Mouse (Mus musculus): Measurements from ENCODE around the gene Fam32a.
A peak's percentile ranks its signal among the peaks of the same experiment; 100 is the strongest.

The Fam32a gene

GRCm38 (mm10) chr8:72219541-72220363 lies at the start of gene Fam32a:
TSS of gene Fam32a (plus strand) at chr8:72219730.
- peak; percentile 98 for DNase-seq (ENCODE audit: low read depth, low spot score)

DNA sequence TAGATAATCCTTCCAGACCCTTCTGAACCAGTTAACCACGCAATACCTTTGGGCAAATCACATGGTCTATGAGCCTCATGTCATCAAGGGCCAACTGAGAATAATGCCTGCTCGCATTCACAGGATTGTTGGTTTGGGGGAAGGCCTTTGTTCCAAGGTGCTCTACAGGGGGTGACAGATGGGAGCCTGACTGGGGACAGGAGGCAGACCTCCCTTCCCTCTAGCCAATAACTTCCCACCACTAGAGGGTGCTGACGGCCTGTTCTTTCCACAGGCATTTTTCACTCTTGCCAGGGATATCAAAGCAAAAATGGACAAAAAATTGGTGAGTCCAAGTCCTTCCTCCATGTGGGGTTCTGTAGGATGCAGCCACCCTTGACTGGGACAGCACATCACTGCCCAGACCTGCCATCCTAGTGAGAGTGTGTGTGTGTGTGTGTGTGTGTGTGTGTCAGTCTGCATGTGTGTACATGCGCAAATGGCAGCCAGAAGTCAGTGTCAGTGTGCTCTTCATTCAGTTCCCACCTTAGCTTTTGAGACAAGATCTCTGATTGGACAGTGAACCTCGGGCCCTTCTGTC lies 42.1 kb upstream of the Fam32a start:
- DNase-seq (ENCODE audit: low read depth, low spot score) = peak; percentile 72

GRCm38 (mm10) chr8:72183554-72184202 lies 35.9 kb upstream of the Fam32a start:
- no peak for DNase-seq (ENCODE audit: low read depth, low spot score)

GRCm38 (mm10) chr8:72187793-72188331 lies 31.7 kb upstream of the Fam32a start:
- no peak for DNase-seq (ENCODE audit: low read depth, low spot score)

- peak; percentile 71 for DNase-seq (ENCODE audit: low read depth, low spot score)
Observed at GRCm38 (mm10) chr8:72189417-72190214, 29.9 kb upstream of the Fam32a start, which contains the start of gene Hsh2d. TSS of gene Hsh2d (plus strand) at chr8:72189638.

- no peak for DNase-seq (ENCODE audit: low read depth, low spot score)
Observed at GRCm38 (mm10) chr8:72190215-72190539, 29.4 kb upstream of the Fam32a start.

GRCm38 (mm10) chr8:72192065-72192464 lies 27.5 kb upstream of the Fam32a start:
- peak; percentile 60 for DNase-seq (ENCODE audit: low read depth, low spot score)

DNA sequence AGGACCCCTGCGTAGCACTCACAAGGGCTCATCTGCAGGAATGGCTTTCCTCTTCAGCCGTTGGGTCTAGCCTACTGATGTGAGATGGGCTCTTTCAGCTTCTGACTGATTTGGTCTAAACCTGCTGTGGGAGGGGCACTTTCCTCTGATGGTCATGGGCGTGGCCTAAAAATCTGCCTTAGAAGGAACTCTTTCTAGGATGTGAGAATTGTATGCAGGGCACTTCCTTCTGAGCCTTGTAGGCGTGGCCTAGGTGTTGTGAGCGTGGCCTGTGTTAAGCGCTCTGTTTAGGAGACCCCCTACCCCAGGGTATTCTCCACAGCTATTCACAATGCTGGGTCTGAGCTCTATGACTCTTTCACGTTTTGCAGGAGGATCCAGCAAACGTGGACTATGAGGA lies 21.5 kb upstream of the Fam32a start:
- DNase-seq (ENCODE audit: low read depth, low spot score) = peak; percentile 92

- no peak for DNase-seq (ENCODE audit: low read depth, low spot score)
Observed at GRCm38 (mm10) chr8:72208582-72208981, 10.9 kb upstream of the Fam32a start.

- DNase-seq (ENCODE audit: low read depth, low spot score) = no peak
Observed at GRCm38 (mm10) chr8:72210222-72210621, 9.3 kb upstream of the Fam32a start.

DNA sequence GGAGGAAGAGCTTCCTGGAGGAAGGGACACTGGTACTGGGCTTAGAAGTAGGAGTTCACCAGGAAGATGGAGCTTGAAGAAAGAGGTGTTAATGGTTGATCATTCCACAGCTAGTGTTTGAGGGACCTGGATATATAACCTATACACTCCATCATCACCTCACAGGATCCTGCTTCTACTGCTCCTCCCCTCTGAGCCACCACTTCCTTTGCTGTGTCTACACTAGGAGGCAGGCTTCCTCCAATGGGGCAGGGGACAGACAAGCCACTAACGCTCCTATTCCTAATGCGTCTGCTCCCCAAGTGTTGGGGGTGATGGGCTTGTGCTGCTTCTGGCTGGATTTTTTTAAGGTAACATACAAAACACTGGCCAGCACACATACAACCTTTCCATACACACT lies 8.8 kb upstream of the Fam32a start:
- DNase-seq (ENCODE audit: low read depth, low spot score) = no peak

GRCm38 (mm10) chr8:72211846-72212245 lies 7.7 kb upstream of the Fam32a start:
- DNase-seq (ENCODE audit: low read depth, low spot score) = no peak

DNA sequence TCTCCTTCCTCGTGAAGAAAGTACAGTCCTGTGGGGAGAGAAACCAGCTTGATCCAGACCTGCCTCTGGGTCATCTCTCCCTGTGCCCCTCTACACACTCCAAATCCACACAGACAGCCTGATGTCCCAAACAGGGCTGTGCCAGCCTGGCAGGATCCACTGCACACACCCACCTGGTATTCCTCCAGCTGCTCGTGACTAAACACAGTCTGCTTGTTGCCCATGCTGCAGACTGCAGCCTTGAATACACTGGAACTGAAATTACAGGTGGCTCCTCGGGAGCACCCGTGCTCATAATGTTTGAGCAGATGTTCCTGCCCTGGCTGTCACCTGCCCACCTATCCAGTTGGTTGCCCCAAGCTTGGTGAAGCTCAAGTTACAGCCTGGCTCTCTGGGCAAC lies 6.8 kb upstream of the Fam32a start, which contains the start of gene Cib3:
Cib3 (minus strand) TSS at position 87 of the 400 bp plus-strand sequence.
- DNase-seq (ENCODE audit: low read depth, low spot score) = no peak

DNA sequence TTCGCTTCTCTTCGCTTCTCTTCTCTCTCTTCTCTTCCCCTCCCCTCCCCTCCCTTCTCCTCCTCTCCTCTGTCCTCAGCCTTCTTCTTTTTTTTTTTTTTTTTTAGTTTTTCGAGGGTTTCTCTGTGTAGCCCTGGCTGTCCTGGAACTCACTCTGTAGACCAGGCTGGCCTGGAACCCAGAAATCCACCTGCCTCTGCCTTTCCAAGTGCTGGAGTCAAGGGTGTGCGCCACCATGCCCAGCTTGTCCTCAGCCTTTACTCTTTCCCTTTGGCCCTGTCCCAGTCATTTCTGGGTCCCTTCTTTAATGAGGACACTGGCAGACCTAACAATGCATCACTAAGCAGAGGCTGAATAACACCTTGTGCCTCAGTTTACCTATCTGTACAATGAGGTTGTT lies 6.0 kb upstream of the Fam32a start, which contains the start of gene Gm11034:
Gm11034 (minus strand) TSS at position 101 of the 400 bp plus-strand sequence.
- DNase-seq (ENCODE audit: low read depth, low spot score) = no peak

DNA sequence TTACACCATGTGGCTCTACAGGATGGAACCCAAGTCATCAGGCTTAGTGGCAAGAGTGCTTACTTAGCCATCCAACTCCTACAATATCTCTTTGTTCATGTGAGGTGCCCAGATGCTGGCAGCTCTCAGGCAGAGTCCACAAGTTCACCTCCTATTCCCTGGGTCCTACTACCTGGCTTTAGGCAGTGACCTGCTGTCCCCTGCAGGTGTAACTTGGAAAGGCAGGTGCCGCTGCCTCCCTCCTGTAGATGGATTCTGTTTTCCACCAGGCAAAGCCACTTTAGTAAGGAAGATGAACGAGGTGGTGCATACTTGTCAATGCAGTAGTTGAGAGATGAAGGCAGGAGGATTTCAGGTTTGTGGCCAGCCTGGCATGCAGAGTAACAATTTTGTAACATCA lies 4.5 kb upstream of the Fam32a start:
- DNase-seq (ENCODE audit: low read depth, low spot score) = peak; percentile 58

GRCm38 (mm10) chr8:72215871-72216270 lies 3.7 kb upstream of the Fam32a start:
- no peak for DNase-seq (ENCODE audit: low read depth, low spot score)

- DNase-seq (ENCODE audit: low read depth, low spot score) = no peak
Observed at GRCm38 (mm10) chr8:72218781-72219540, 569 bp upstream of the Fam32a start.

DNA sequence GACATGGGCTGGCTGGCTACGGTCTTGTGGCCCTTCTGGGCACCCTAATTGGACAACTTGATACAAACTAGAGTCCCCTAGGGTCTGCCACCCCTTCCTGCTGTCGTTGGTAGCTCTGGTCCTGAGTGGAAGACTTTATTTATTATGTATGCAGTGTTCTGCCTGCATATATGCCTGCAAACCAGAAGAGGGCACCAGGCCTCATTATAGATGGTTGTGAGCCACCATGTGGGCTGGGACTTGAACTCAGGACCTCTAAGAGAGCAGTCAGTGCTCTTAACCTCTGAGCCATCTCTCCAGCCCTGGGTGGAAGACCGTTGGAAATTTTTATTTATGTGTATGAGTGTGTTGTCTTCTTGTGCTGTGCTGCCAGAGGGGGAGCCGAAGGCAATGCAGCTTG lies 1.2 kb downstream of the Fam32a start:
- peak; percentile 32 for DNase-seq (ENCODE audit: low read depth, low spot score)

- no peak for DNase-seq (ENCODE audit: low read depth, low spot score)
Observed at GRCm38 (mm10) chr8:72222656-72223055, 3.1 kb downstream of the Fam32a start.

- DNase-seq (ENCODE audit: low read depth, low spot score) = peak; percentile 99
Observed at GRCm38 (mm10) chr8:72239499-72240402, 20.2 kb downstream of the Fam32a start, which contains the start of gene Ap1m1. TSS of gene Ap1m1 (plus strand) at chr8:72240018.
